Mouse (Mus musculus): ENCODE results near the gene Alk.

DNA sequence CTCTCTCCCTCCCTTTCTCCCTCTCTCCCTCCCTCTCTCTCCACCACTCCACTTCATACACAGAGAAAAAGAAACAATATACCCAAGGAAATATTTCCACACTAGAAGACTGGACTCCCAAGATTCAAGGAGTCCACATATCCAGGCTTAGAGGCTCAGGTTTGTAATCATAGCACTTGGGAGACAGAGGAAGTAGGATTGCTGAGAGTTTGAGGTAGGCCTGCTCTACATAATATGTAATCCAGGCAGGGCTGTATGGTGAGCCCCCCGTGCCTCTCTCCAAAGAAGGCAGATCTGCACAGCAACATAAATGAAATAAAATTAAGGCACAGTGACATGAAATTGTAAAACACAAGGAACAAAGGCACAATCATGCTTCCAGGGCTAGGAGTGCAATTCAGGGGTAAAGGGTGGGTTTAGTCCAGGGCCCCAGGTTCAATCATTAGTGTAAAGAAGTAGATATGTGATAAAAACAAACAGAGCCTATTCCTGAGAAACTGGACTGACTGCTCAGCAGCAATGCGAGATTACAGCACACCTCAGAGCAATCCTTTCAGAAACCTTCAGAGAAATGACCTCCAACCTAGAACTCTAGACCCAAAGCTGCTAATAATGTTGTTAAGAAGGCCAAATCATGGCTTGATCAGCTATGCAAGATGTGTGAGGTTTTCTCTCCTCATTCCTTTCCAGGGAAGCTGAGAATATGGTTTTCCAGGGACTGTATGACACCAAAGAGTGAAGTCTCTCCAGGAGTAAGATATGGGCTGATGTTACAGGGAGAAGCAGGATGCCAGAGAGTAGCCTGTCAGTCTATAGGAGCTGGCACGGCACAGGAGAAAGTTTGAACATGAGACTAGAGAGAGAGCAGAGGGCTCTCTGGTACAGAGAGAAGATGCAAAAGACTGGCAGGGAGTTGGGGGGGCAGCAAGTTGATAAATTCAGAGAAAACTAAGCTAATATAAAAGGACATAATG lies 158.9 kb downstream of the Alk start:
- no peak for TF ChIP-seq USF1 (IDR thresholded peaks at IDR 0.05; ENCODE audit: low read depth)
- no peak for TF ChIP-seq MYOD1 (IDR thresholded peaks at IDR 0.05; ENCODE audit: control insufficient read depth, insufficient read length, low read depth)
- no peak for TF ChIP-seq CTCF (IDR thresholded peaks at IDR 0.05; ENCODE audit: control insufficient read depth, insufficient read depth, insufficient read length)

All from C2C12 (cell line).